Mouse (Mus musculus): ENCODE measurements around the gene Cacnb1. TPM values are rescaled to one million over a fixed set of nuclear protein-coding genes. Genes with fewer than 3 reads are reported as not detected.
A peak's percentile ranks its signal among the peaks of the same experiment; 100 is the strongest.

Gene Cacnb1
- total RNA-seq, 1 experiment: 6.2 TPM

DNA sequence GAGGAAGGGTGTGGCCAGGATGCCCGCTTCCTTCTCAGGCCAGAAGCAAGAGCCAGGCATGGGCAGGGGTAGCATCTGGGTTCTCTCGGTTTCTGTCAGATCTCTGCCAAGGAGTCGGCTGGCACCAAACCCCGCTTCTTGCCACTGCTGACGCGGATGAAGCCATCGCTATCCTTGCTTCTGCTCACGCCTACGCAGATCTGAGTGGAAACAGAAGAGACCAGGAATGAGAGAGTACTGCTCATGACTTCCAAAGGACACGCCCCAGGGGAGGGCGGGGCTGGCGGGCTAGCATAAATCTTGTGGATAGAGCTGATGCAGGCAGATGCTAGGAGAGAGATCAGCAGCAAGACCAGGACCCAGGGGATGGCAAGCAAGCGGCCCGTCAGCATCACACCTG, 15.0 kb upstream of the Cacnb1 start:
- H3K9me3 ChIP-seq (ENCODE audit: control insufficient read depth, insufficient read depth, low read depth, low read length): no peaks in the 10 kb centered on the region
- no peak for DNase-seq (ENCODE audit: low read depth, low spot score)
- H3K4me3 ChIP-seq (ENCODE audit: insufficient read depth in 1 of 2, low read depth in 1 of 2, low read length in 2 of 2, poor library complexity in 1 of 2, severe bottlenecking in 1 of 2): no peak overlapping the region
- TF ChIP-seq ZNF384 (IDR thresholded peaks at IDR 0.05; ENCODE audit: low read depth, low read length) (no peak), MAFK (IDR thresholded peaks at IDR 0.05; ENCODE audit: insufficient read depth, low read depth, low read length) (no peak)
- H3K9ac ChIP-seq (ENCODE audit: insufficient read depth, low read depth, low read length, poor library complexity, severe bottlenecking): no peak overlapping the region
- H3K36me3 ChIP-seq (ENCODE audit: control insufficient read depth, insufficient read depth, low read length, poor library complexity, severe bottlenecking): no peaks in the 10 kb centered on the region
- in situ Hi-C loops (cut with MboI; ENCODE audit: low sequenced_read_pairs in 2 of 2, unreplicated experiment in 2 of 2): no loop called here
- H3K27ac ChIP-seq (ENCODE audit: insufficient read depth, low read depth, low read length, poor library complexity, severe bottlenecking): no peak overlapping the region
- H3K4me1 ChIP-seq (ENCODE audit: control insufficient read depth in 2 of 2, insufficient read depth in 2 of 2, low read length in 2 of 2, poor library complexity in 1 of 2): peaks cover 11 to 23% of the 10 kb centered on the region in 2 experiments; a peak in 3 of 4 replicates

DNA sequence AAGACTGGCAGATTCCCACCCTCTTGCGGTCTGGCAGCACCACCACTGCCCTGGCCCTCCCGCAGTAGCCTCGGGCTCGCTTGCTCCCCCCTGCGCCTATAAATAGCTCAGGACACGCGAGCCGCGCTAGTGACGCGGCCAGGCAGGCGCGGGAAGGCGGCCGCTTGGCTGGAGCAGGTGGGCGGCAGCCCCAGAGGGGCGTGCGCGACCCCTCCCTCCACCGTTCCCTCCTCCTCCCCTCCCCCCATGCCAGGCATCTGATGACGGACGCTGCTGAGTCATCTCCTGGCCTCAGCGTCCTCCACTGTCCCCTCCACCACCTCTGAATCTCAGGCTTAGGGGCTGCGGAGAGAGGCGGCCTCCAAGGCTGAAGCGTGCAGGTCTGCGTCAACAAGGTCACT, 13.1 kb upstream of the Cacnb1 start:
- Histone ChIP-seq H3K9me3 (ENCODE audit: control insufficient read depth, insufficient read depth, low read depth, low read length) (no peaks in the 10 kb centered on the region), H3K36me3 (ENCODE audit: control insufficient read depth, insufficient read depth, low read length, poor library complexity, severe bottlenecking) (peaks cover 4% of the 10 kb centered on the region; the same call in 1 of the 2 replicates), H3K27ac (ENCODE audit: insufficient read depth, low read depth, low read length, poor library complexity, severe bottlenecking) (no peak overlapping the region), H3K9ac (ENCODE audit: insufficient read depth, low read depth, low read length, poor library complexity, severe bottlenecking) (peak overlapping the region; percentile 70), H3K4me3 (ENCODE audit: insufficient read depth in 1 of 2, low read depth in 1 of 2, low read length in 2 of 2, poor library complexity in 1 of 2, severe bottlenecking in 1 of 2) (peak overlapping the region; percentile 15 to 57; a peak in 3 of 4 replicates), H3K4me1 (ENCODE audit: control insufficient read depth in 2 of 2, insufficient read depth in 2 of 2, low read length in 2 of 2, poor library complexity in 1 of 2) (peaks cover 11 to 15% of the 10 kb centered on the region in 2 experiments; a peak in 3 of 4 replicates)
- TF ChIP-seq MAFK (IDR thresholded peaks at IDR 0.05; ENCODE audit: insufficient read depth, low read depth, low read length) (peak; percentile 84), ZNF384 (IDR thresholded peaks at IDR 0.05; ENCODE audit: low read depth, low read length) (no peak)
- in situ Hi-C loops (cut with MboI; ENCODE audit: low sequenced_read_pairs in 2 of 2, unreplicated experiment in 2 of 2): no loop called here
- DNase-seq (ENCODE audit: low read depth, low spot score): no peak

DNA sequence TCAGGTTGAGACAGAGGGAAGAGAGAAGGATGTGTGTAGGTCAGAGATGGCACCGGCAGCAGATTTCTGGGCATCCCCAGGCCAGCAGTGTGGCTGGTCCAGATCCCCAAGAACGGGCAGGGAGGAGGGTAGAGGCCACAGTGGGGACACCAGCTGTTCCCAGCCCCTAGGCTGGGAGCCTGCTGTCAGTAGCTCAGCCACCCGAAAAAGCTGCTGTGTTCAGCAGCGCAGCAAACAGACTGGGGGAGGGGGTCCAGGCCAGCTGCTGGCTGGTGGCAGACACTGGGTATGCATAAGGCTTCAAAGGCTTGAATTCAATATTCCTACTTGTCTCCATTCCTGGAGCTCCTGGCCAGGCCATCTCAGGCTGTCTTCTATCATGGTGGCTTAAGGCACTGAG, 12.0 kb upstream of the Cacnb1 start:
- TF ChIP-seq ZC3H11A (IDR thresholded peaks at IDR 0.05; ENCODE audit: borderline replicate concordance, low read depth, low read length) (no peak), MAFK (IDR thresholded peaks at IDR 0.05; ENCODE audit: insufficient read depth, low read depth, low read length) (no peak), ZNF384 (IDR thresholded peaks at IDR 0.05; ENCODE audit: low read depth, low read length) (no peak), CHD2 (IDR thresholded peaks at IDR 0.05; ENCODE audit: low read depth, low read length) (no peak), HCFC1 (IDR thresholded peaks at IDR 0.05; ENCODE audit: borderline replicate concordance, insufficient read depth, low read length) (no peak)
- no peaks in the 10 kb centered on the region for H3K9me3 ChIP-seq (ENCODE audit: control insufficient read depth, insufficient read depth, low read depth, low read length)
- DNase-seq (ENCODE audit: low read depth, low spot score): no peak
- in situ Hi-C loops (cut with MboI; ENCODE audit: low sequenced_read_pairs in 2 of 2, unreplicated experiment in 2 of 2): no loop called here
- H3K27ac ChIP-seq (ENCODE audit: insufficient read depth, low read depth, low read length, poor library complexity, severe bottlenecking): no peak overlapping the region
- H3K4me1 ChIP-seq (ENCODE audit: control insufficient read depth in 2 of 2, insufficient read depth in 2 of 2, low read length in 2 of 2, poor library complexity in 1 of 2): peaks cover 9 to 16% of the 10 kb centered on the region in 2 experiments; a peak in 3 of 4 replicates
- H3K4me3 ChIP-seq (ENCODE audit: insufficient read depth in 1 of 2, low read depth in 1 of 2, low read length in 2 of 2, poor library complexity in 1 of 2, severe bottlenecking in 1 of 2): no peak overlapping the region
- H3K36me3 ChIP-seq (ENCODE audit: control insufficient read depth, insufficient read depth, low read length, poor library complexity, severe bottlenecking): peaks cover 14% of the 10 kb centered on the region
- no peak overlapping the region for H3K9ac ChIP-seq (ENCODE audit: insufficient read depth, low read depth, low read length, poor library complexity, severe bottlenecking)

DNA sequence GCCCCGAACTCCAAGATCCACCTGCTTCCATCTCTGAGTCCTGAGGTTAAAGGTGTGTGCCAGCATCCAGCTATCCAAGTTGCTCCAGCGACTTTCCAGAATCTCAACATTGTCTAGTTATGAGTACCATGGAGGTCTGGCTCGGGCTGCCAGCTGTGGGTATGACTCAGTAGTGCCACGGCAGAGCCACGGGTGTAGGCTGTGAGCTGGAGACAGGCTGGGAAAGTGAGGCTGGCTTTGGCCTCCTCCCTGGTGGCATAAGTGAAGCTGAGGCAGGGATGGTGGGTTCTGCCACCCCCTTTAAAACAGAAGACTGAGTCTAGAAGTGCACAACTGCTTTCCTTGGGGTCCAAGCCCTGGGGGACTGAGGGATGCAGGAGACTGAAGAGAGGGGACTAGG, 11.2 kb upstream of the Cacnb1 start:
- DNase-seq (ENCODE audit: low read depth, low spot score): no peak
- Histone ChIP-seq H3K9ac (ENCODE audit: insufficient read depth, low read depth, low read length, poor library complexity, severe bottlenecking) (no peak overlapping the region), H3K9me3 (ENCODE audit: control insufficient read depth, insufficient read depth, low read depth, low read length) (no peaks in the 10 kb centered on the region), H3K36me3 (ENCODE audit: control insufficient read depth, insufficient read depth, low read length, poor library complexity, severe bottlenecking) (peaks cover 21% of the 10 kb centered on the region), H3K27ac (ENCODE audit: insufficient read depth, low read depth, low read length, poor library complexity, severe bottlenecking) (no peak overlapping the region), H3K4me1 (ENCODE audit: control insufficient read depth in 2 of 2, insufficient read depth in 2 of 2, low read length in 2 of 2, poor library complexity in 1 of 2) (peaks cover 9 to 16% of the 10 kb centered on the region in 2 experiments; a peak in 3 of 4 replicates), H3K4me3 (ENCODE audit: insufficient read depth in 1 of 2, low read depth in 1 of 2, low read length in 2 of 2, poor library complexity in 1 of 2, severe bottlenecking in 1 of 2) (no peak overlapping the region)
- no peak for TF ChIP-seq HCFC1 (IDR thresholded peaks at IDR 0.05; ENCODE audit: borderline replicate concordance, insufficient read depth, low read length)
- no peak for TF ChIP-seq CHD2 (IDR thresholded peaks at IDR 0.05; ENCODE audit: low read depth, low read length)
- TF ChIP-seq MAFK (IDR thresholded peaks at IDR 0.05; ENCODE audit: insufficient read depth, low read depth, low read length): no peak
- in situ Hi-C loops (cut with MboI; ENCODE audit: low sequenced_read_pairs in 2 of 2, unreplicated experiment in 2 of 2): no loop called here

DNA sequence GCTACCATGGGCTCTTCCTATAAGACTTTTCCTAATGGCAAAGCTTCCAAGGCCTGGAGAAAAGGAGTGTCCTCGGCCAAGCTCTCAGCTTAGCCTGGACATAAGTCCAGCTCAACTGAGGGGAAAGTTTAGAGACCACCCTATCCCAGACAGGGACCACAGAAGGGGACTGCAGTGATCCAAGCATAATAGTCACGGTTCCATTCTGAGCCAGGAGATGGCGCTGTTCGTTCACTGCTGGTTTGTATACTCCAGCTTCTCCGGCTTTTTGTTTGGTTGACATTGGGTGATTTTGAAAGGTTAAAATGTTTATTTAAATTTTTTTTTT, 8.6 kb upstream of the Cacnb1 start:
- H3K9ac ChIP-seq (ENCODE audit: insufficient read depth, low read depth, low read length, poor library complexity, severe bottlenecking): no peak overlapping the region
- peaks cover 3 to 10% of the 10 kb centered on the region in 2 experiments; a peak in 3 of 4 replicates for H3K4me1 ChIP-seq (ENCODE audit: control insufficient read depth in 2 of 2, insufficient read depth in 2 of 2, low read length in 2 of 2, poor library complexity in 1 of 2)
- DNase-seq (ENCODE audit: low read depth, low spot score): no peak
- peaks cover 33% of the 10 kb centered on the region for H3K36me3 ChIP-seq (ENCODE audit: control insufficient read depth, insufficient read depth, low read length, poor library complexity, severe bottlenecking)
- TF ChIP-seq ZNF384 (IDR thresholded peaks at IDR 0.05; ENCODE audit: low read depth, low read length) (0 out of 2 replicates have a peak, but pooled peaks have one; percentile 11), HCFC1 (IDR thresholded peaks at IDR 0.05; ENCODE audit: borderline replicate concordance, insufficient read depth, low read length) (no peak), MAFK (IDR thresholded peaks at IDR 0.05; ENCODE audit: insufficient read depth, low read depth, low read length) (no peak), CHD2 (IDR thresholded peaks at IDR 0.05; ENCODE audit: low read depth, low read length) (no peak), ZC3H11A (IDR thresholded peaks at IDR 0.05; ENCODE audit: borderline replicate concordance, low read depth, low read length) (0 out of 2 replicates have a peak, but pooled peaks have one; percentile 27)
- H3K27ac ChIP-seq (ENCODE audit: insufficient read depth, low read depth, low read length, poor library complexity, severe bottlenecking): no peak overlapping the region
- no peaks in the 10 kb centered on the region for H3K9me3 ChIP-seq (ENCODE audit: control insufficient read depth, insufficient read depth, low read depth, low read length)
- H3K4me3 ChIP-seq (ENCODE audit: insufficient read depth in 1 of 2, low read depth in 1 of 2, low read length in 2 of 2, poor library complexity in 1 of 2, severe bottlenecking in 1 of 2): no peak overlapping the region
- in situ Hi-C loops (cut with MboI; ENCODE audit: low sequenced_read_pairs in 2 of 2, unreplicated experiment in 2 of 2): no loop called here

Data from ES-E14 (cell line).